Mouse (Mus musculus) megakaryocyte, embryonic 14.5 days (primary cell): ENCODE data around the gene Ltbp1. TPM values are rescaled to one million over a fixed set of nuclear protein-coding genes. Genes with fewer than 3 reads are reported as not detected.

ENCODE experiments used
- H3K27me3 ChIP-seq: replicated peaks from 2 replicates; pipeline ENCODE3; 2012; ENCODE audit warnings: inconsistent platforms
- H3K36me3 ChIP-seq: replicated peaks from 2 replicates; pipeline ENCODE3; 2012; ENCODE audit warnings: low read length, inconsistent platforms, mixed read lengths
- H3K4me1 ChIP-seq: 2 replicates; pipeline ENCODE4 v1.6.1; 2012; ENCODE audit warnings: inconsistent platforms
- H3K4me3 ChIP-seq: replicated peaks from 2 replicates; pipeline ENCODE3; 2012; ENCODE audit warnings: moderate library complexity, mild to moderate bottlenecking, inconsistent platforms
- H3K9me3 ChIP-seq: 2 replicates; pipeline ENCODE4 v1.6.1; 2012; ENCODE audit warnings: inconsistent platforms
- FLI1 ChIP-seq: IDR thresholded peaks from 2 replicates; pipeline ENCODE4 v1.6.1; 2012; ENCODE audit warnings: low read length, inconsistent platforms, mixed read lengths
- GATA1 ChIP-seq: IDR thresholded peaks from 3 replicates; pipeline ENCODE4 v1.6.1; 2012; ENCODE audit warnings: mixed read lengths, low read length, inconsistent platforms, borderline replicate concordance
- polyA plus RNA-seq: library from polyadenylated mRNA; stranded (reverse); fragments of >175 nt; gene quantifications from 2 replicates; pipeline ENCODE4 v1.2.3, GENCODE M21; 2012; ENCODE audit warnings: low replicate concordance; ENCODE audit not compliant: insufficient read depth

Gene Ltbp1
- polyA plus RNA-seq, 1 experiment, result 30.6 TPM

GRCm38 (mm10) chr17:75416861-75417260 is 411.5 kb downstream of the Ltbp1 start:
- no peak for TF ChIP-seq FLI1
- TF ChIP-seq GATA1, result no peak
- H3K4me3 ChIP-seq, result no peak overlapping the region
- H3K36me3 ChIP-seq, result no peaks in the 10 kb centered on the region
- H3K9me3 ChIP-seq, result peaks cover 14% of the 10 kb centered on the region
- H3K4me1 ChIP-seq, result no peaks in the 10 kb centered on the region
- H3K27me3 ChIP-seq, result no peaks in the 10 kb centered on the region

GRCm38 (mm10) chr17:75434152-75434551 is 428.8 kb downstream of the Ltbp1 start:
- TF ChIP-seq FLI1 (no peak), GATA1 (no peak)
- peaks cover 23% of the 10 kb centered on the region for H3K4me1 ChIP-seq
- no peaks in the 10 kb centered on the region for H3K36me3 ChIP-seq
- H3K27me3 ChIP-seq, result peaks cover 2% of the 10 kb centered on the region
- H3K4me3 ChIP-seq, result no peak overlapping the region
- H3K9me3 ChIP-seq, result peaks cover 3% of the 10 kb centered on the region; the same call in 1 of the 2 replicates

- H3K9me3 ChIP-seq, result peaks cover 5% of the 10 kb centered on the region; the same call in 1 of the 2 replicates
- peaks cover 3% of the 10 kb centered on the region for H3K27me3 ChIP-seq
- H3K4me1 ChIP-seq, result peaks cover 23% of the 10 kb centered on the region
- no peaks in the 10 kb centered on the region for H3K36me3 ChIP-seq
- no peak overlapping the region for H3K4me3 ChIP-seq
- TF ChIP-seq GATA1 (no peak), FLI1 (no peak)
Measured at GRCm38 (mm10) chr17:75434871-75435270, 429.5 kb downstream of the Ltbp1 start.

- Histone ChIP-seq H3K36me3 (no peaks in the 10 kb centered on the region), H3K9me3 (peaks cover 5% of the 10 kb centered on the region; the same call in 1 of the 2 replicates), H3K4me1 (peaks cover 23% of the 10 kb centered on the region), H3K4me3 (peak within 1 kb of the TSS; percentile 64), H3K27me3 (peaks cover 3% of the 10 kb centered on the region)
- TF ChIP-seq FLI1 (no peak), GATA1 (no peak)
Measured at GRCm38 (mm10) chr17:75435599-75435998, 430.2 kb downstream of the Ltbp1 start, which contains the start of gene Rasgrp3. TSS of gene Rasgrp3 (plus strand) at chr17:75435896.

GRCm38 (mm10) chr17:75436095-75436494 is 430.7 kb downstream of the Ltbp1 start:
- H3K4me1 ChIP-seq, result peaks cover 23% of the 10 kb centered on the region
- H3K36me3 ChIP-seq, result no peaks in the 10 kb centered on the region
- H3K27me3 ChIP-seq, result peaks cover 3% of the 10 kb centered on the region
- TF ChIP-seq FLI1 (no peak), GATA1 (no peak)
- H3K4me3 ChIP-seq, result no peak overlapping the region
- H3K9me3 ChIP-seq, result peaks cover 5% of the 10 kb centered on the region; the same call in 1 of the 2 replicates

- Histone ChIP-seq H3K36me3 (no peaks in the 10 kb centered on the region), H3K9me3 (peaks cover 5% of the 10 kb centered on the region; the same call in 1 of the 2 replicates), H3K4me3 (no peak overlapping the region), H3K27me3 (peaks cover 3% of the 10 kb centered on the region), H3K4me1 (peaks cover 23% of the 10 kb centered on the region)
- TF ChIP-seq GATA1 (no peak), FLI1 (no peak)
Measured at GRCm38 (mm10) chr17:75436819-75437218, 431.5 kb downstream of the Ltbp1 start.

- H3K9me3 ChIP-seq, result peaks cover 5% of the 10 kb centered on the region; the same call in 1 of the 2 replicates
- H3K4me3 ChIP-seq, result no peak overlapping the region
- no peak for TF ChIP-seq FLI1
- TF ChIP-seq GATA1, result no peak
- no peaks in the 10 kb centered on the region for H3K36me3 ChIP-seq
- H3K27me3 ChIP-seq, result peaks cover 3% of the 10 kb centered on the region
- peaks cover 23% of the 10 kb centered on the region for H3K4me1 ChIP-seq
Measured at GRCm38 (mm10) chr17:75437239-75437750, 431.9 kb downstream of the Ltbp1 start.

GRCm38 (mm10) chr17:75438162-75438561 is 432.8 kb downstream of the Ltbp1 start:
- Histone ChIP-seq H3K36me3 (no peaks in the 10 kb centered on the region), H3K27me3 (peaks cover 3% of the 10 kb centered on the region), H3K4me3 (no peak overlapping the region), H3K4me1 (peaks cover 23% of the 10 kb centered on the region), H3K9me3 (peaks cover 5% of the 10 kb centered on the region; the same call in 1 of the 2 replicates)
- TF ChIP-seq FLI1 (no peak), GATA1 (no peak)

- TF ChIP-seq GATA1 (no peak), FLI1 (no peak)
- no peaks in the 10 kb centered on the region for H3K36me3 ChIP-seq
- peaks cover 23% of the 10 kb centered on the region for H3K4me1 ChIP-seq
Measured at GRCm38 (mm10) chr17:75439062-75439461, 433.7 kb downstream of the Ltbp1 start.

GRCm38 (mm10) chr17:75440619-75441018 is 435.3 kb downstream of the Ltbp1 start:
- no peak for TF ChIP-seq GATA1
- no peak for TF ChIP-seq FLI1
- Histone ChIP-seq H3K9me3 (peaks cover 5% of the 10 kb centered on the region; the same call in 1 of the 2 replicates), H3K27me3 (peaks cover 3% of the 10 kb centered on the region), H3K36me3 (no peaks in the 10 kb centered on the region), H3K4me1 (peaks cover 18% of the 10 kb centered on the region), H3K4me3 (no peak overlapping the region)

More at GRCm38 (mm10) chr17:75439062-75439461, 433.7 kb downstream of the Ltbp1 start:
- peaks cover 5% of the 10 kb centered on the region; the same call in 1 of the 2 replicates for H3K9me3 ChIP-seq
- H3K27me3 ChIP-seq, result peaks cover 3% of the 10 kb centered on the region
- H3K4me3 ChIP-seq, result no peak overlapping the region

GRCm38 (mm10) chr17:75441260-75441830 is 436.0 kb downstream of the Ltbp1 start:
- peaks cover 12% of the 10 kb centered on the region for H3K4me1 ChIP-seq
- H3K4me3 ChIP-seq, result no peak overlapping the region
- peaks cover 3% of the 10 kb centered on the region for H3K27me3 ChIP-seq
- TF ChIP-seq GATA1 (no peak), FLI1 (no peak)
- H3K36me3 ChIP-seq, result no peaks in the 10 kb centered on the region
- H3K9me3 ChIP-seq, result peaks cover 5% of the 10 kb centered on the region; the same call in 1 of the 2 replicates
